Mouse (Mus musculus) liver, postnatal 0 days (tissue): ENCODE results near the gene Gga3.

ENCODE experiments used
- CTCF ChIP-seq: sonication (generic); IDR thresholded peaks from 2 replicates; pipeline ENCODE4 v1.5.1; 2016; ENCODE audit warnings: antibody characterized with exemption, low read depth
- EP300 ChIP-seq: IDR thresholded peaks from 2 replicates; pipeline ENCODE4 v1.6.1; 2016; ENCODE audit warnings: antibody characterized with exemption, low read depth, mild to moderate bottlenecking

GRCm38 (mm10) chr11:115587984-115588383 is 15.9 kb downstream of the Gga3 start:
- TF ChIP-seq CTCF (no peak), EP300 (no peak)
